Mouse (Mus musculus) T-helper 1 cell (primary cell): ENCODE data around the gene N4bp2l2.
"Not testable (repeated sequence)": the region's sequence is repeated elsewhere in the genome, so short reads cannot be mapped to it uniquely, and the experiment has no call there.

Experiments
- in situ Hi-C: fragments of 300-600 bp; cut with MboI, MseI; formaldehyde crosslinking; loops from one replicate; pipeline ENCODE4 v1.15.1; 2025; ENCODE audit warnings: high pct_unique_total_duplicates

N4bp2l2 gene

GRCm38 (mm10) chr5:150666133-150666739, at the start of gene N4bp2l2:
Gene N4bp2l2, minus strand, starts transcription at chr5:150666183.
- in situ Hi-C loops, result not testable (repeated sequence)

- in situ Hi-C loops, result no loop called here
Measured at GRCm38 (mm10) chr5:150713431-150713830, 47.4 kb upstream of the N4bp2l2 start.

DNA sequence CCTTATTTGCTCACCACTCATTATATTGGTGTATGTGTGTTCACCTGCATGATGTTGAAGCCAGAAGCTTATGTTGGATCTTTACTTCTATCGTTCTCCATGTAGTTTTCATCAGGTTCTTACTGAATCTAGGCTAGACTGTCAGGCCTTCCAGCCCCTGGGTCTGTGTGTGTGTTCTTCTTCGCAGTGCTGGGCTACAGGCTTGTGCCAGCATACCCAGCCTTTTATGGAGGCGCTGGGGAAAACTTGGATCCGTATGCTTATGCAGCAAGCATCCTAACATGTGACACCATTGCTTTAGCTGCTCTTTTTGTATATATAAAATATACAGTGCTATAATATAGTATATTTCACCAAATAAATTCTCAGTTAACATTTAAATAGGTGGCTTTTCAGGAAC, 45.5 kb upstream of the N4bp2l2 start:
- in situ Hi-C loops, result no loop called here

- in situ Hi-C loops, result not testable (repeated sequence)
Measured at GRCm38 (mm10) chr5:150707181-150707580, 41.2 kb upstream of the N4bp2l2 start.

DNA sequence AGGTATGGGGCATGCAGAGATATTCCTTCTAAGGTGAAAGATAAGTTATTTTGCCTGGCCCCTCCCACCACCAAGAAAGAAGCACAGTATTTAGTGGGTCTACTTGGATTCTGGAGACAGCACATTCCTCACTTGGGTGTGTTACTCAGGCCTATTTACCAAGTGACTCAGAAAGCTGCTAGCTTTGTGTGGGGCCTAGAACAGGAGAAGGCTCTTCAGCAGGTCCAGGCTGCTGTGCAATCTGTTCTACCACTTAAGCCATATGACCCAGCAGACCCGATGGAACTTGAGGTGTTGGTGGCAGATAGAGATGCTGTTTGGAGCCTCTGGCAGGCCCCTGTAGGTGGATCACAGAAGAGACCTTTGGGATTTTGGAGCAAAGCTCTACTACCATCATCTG, 40.7 kb upstream of the N4bp2l2 start:
- in situ Hi-C loops, result not testable (repeated sequence)

GRCm38 (mm10) chr5:150702714-150703113, 36.7 kb upstream of the N4bp2l2 start:
- in situ Hi-C loops, result no loop called here

DNA sequence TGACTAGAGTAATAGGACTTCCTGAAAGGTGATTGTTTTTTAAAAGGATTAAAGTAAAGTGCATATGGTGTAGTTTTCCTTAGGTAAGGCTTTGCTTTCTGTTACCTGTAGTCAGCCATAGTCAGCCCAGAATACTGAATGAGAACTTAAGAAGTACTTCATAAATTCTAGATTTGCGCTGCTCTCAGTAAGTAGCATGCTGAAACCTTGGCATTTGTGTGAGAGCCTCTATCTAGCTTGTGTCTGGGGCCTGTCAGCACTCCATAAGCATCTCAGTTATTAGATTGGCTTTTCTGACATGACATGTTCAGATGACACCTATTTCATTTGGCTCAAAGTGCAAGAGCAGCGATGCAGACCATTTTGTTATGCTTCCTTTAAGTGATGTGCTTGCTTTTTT, 27.3 kb upstream of the N4bp2l2 start:
- in situ Hi-C loops, result no loop called here

DNA sequence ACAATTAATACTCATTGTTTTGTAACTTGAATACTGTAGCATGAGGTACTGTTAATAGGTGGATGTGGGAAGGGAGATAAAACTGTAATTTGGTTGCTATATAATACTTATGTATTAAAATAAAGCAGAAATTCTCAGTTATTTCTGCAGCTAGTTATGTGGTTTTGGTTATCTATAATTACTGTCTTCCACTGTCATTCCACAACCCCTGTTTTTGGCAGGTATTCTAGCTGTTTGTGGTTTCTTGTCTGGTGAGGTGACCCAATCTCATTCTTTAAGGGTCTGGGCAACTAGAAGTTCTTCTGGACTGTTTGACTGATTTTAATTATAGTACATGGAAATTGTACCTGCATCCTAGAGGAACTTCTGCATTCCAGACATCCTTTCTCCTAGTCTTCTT, 24.7 kb upstream of the N4bp2l2 start:
- in situ Hi-C loops, result no loop called here

- in situ Hi-C loops, result not testable (repeated sequence)
Measured at GRCm38 (mm10) chr5:150682862-150683261, 16.9 kb upstream of the N4bp2l2 start.

- in situ Hi-C loops, result loop anchor here (5.0 kb wide), 1 partner anchor 148 kb away; no protein-coding TSS in a partner anchor
Measured at GRCm38 (mm10) chr5:150674866-150675265, 8.9 kb upstream of the N4bp2l2 start.

GRCm38 (mm10) chr5:150673880-150674621, 8.1 kb upstream of the N4bp2l2 start:
- in situ Hi-C loops, result loop anchor here (5.0 kb wide), 1 partner anchor 147 kb away; no protein-coding TSS in a partner anchor

- in situ Hi-C loops, result loop anchor here (5.0 kb wide), 1 partner anchor 146 kb away; no protein-coding TSS in a partner anchor
Measured at GRCm38 (mm10) chr5:150673153-150673835, 7.3 kb upstream of the N4bp2l2 start, which contains the start of gene Pds5b. Gene Pds5b, plus strand, starts transcription at chr5:150673739.

DNA sequence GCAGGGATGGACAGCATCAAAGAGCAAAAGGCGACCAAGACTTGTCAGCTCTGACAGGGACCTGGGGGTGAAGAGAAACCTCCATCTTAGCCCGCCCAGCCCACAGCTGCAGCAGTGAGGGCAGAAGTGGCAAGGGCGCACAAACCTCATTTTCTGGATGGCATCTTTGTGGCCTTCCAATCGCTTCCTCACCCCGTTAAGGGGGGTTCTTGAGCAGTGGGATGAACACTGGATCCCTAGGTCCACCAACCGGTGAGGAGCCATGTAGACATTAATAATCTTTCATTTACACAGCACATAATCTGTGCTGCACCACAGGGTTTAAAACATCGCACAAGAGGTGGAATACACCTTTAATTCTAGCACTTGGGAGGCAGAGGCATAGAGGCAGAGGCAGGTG, 6.4 kb upstream of the N4bp2l2 start:
- in situ Hi-C loops, result loop anchor here (5.0 kb wide), 1 partner anchor 145 kb away; no protein-coding TSS in a partner anchor

- in situ Hi-C loops, result no loop called here
Measured at GRCm38 (mm10) chr5:150668731-150669130, 2.7 kb upstream of the N4bp2l2 start.

- in situ Hi-C loops, result no loop called here
Measured at GRCm38 (mm10) chr5:150665132-150665954, 640 bp downstream of the N4bp2l2 start.

DNA sequence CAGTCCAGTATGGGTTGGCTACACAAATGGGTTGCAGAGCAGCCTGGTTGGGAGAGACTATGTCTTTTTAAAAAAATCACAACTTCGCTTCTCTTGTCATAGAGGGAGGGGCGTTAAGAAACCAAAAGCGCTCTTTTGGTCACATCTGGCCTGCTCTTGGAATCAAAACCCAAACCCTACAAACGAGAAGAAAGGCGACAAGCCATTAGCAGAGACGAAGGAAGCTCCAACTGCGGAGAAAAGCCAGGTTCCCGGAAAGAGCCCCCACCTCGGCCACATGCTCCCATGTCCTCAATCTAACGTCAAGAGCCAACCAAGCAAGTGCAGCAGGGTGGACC, 1.2 kb downstream of the N4bp2l2 start:
- in situ Hi-C loops, result no loop called here

DNA sequence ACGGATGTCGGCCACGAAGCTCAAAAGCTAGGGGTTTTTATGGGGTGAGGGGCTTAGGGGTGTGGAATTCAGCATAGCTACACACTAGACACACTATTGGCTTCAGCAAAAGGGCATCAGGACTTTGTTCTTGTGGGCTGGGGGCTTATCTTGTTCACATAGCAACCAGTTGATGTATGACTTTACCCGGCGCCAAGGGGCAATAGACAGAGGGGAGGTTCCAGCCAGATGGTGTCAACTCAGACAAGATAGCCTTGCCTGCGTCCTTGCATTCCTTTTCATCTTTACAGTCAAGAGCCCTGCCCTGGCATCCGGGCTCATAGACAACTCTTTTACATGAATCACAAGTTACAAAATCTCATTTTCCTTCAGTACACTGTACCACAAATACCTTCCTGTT, 2.1 kb downstream of the N4bp2l2 start:
- in situ Hi-C loops, result not testable (repeated sequence)

DNA sequence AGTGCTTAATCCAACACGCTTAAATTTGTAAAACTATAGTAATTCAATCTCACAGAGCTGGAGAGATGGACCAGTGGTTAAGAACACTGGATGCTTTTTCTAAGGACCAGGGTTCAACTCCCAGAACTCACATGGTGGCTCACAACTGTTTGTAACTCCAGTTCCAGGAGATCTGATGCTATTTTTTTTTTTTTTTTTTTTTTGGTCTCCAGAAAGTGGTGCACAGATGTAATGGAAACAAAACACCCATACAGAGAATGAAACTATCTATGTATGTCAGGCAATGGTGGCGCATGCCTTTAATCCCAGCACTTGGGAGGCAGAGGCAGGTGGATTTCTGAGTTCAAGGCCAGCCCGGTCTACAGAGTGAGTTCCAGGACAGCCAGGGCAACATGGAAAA, 5.7 kb downstream of the N4bp2l2 start:
- in situ Hi-C loops, result not testable (repeated sequence)

- in situ Hi-C loops, result not testable (repeated sequence)
Measured at GRCm38 (mm10) chr5:150659425-150659824, 6.6 kb downstream of the N4bp2l2 start.

DNA sequence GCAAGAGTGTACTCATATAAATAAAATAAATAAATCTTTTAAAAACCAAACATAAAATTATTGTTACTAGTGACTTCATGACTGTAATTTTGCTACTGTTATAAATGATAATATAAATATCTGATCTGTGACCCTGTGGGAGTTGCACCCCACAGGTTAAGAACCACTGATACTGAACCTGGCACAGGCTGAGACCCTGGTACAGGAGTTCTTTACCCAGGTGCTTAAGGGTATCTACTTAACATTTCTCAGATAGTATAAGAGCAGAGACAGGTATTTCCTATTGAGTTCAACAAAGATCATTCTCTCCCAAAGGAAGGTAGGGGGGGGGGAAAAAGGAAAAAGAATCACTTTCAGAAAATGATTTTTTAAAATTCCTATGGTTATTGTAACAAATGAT, 11.4 kb downstream of the N4bp2l2 start:
- in situ Hi-C loops, result loop anchor here (5.0 kb wide), 1 partner anchor 52 kb away; no protein-coding TSS in a partner anchor

DNA sequence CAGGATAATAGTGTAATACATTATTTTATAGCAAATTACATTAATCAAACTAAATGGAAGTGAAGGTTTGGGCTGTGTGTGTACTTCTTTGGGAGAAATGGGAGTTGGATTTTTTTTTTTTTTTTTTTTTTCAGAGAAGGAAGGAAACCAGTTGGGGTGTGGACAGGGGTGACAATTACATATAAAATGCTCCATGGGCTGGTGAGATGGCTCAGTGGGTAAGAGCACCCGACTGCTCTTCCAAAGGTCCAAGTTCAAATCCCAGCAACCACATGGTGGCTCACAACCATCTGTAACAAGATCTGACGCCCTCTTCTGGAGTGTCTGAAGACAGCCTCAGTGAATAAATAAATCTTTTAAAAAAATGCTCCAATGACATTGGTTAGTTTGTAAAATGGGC, 13.4 kb downstream of the N4bp2l2 start:
- in situ Hi-C loops, result loop anchor here (5.0 kb wide), 1 partner anchor 50 kb away; no protein-coding TSS in a partner anchor
